19 mouse cellular contexts compared by ENCODE assay signal in genomic region chr2:92841626-92842025, GRCm38 (mm10).
A peak's percentile ranks its signal among the peaks of the same experiment; 100 is the strongest.
DNase-seq lines count a peak whose midpoint lies in the region; ATAC-seq lines count a peak whose summit lies in the region.
"Had no signal": no experiment of that assay in that cellular context is flagged by ENCODE, and none has a peak within 500 bp of the region (broad histone marks: within the 10 kb centered on the region; RNA-seq: fewer than 3 reads in every experiment).

No protein-coding gene starts in this region.

- DNase-seq in spleen, postnatal 36 days (ENCODE audit: low spot score in 2 of 2): peak; percentile 10 to 16
- no peak for DNase-seq in spleen, adult 12 weeks (ENCODE audit: low spot score)
- peak; percentile 47 for DNase-seq in kidney, adult 9 months
- DNase-seq in kidney, postnatal 10 days: peak; percentile 40
- DNase-seq in testis, postnatal 10 days (ENCODE audit: low spot score): no peak
- no peak for DNase-seq in frontal cortex, adult 2 months (ENCODE audit: extremely low spot score in 1 of 2, low spot score in 1 of 2)
- DNase-seq: adrenal gland, postnatal 25 days; cerebellum, adult 11-12 months; cerebellum, adult 9-11 months; embryo, embryonic 11 days; gastrocnemius, adult 2 months; layer of hippocampus, adult 9-11 months; right cerebral cortex, postnatal 25 days; thymus, postnatal 25 days had no signal

- ATAC-seq in granulocyte monocyte progenitor cell, adult 5-6 weeks (replicated peaks; ENCODE audit: poor library complexity, severe bottlenecking): no peak
- ATAC-seq: forebrain, embryonic 15.5 days; hindbrain, postnatal 0 days; intestine, embryonic 15.5 days; midbrain, embryonic 16.5 days had no signal

Comparison
In these comparisons a context has a peak if more than half of its experiments do, and no peak if none do; other contexts are left out.
1. DNase-seq: peak in spleen, postnatal 36 days (2 of 2), kidney, adult 9 months (single experiment) and kidney, postnatal 10 days (single experiment); none in spleen, adult 12 weeks (single experiment), testis, postnatal 10 days (single experiment) and frontal cortex, adult 2 months (0 of 2).